Mouse (Mus musculus) MEL (cell line): ENCODE measurements at regions not wholly inside any gene's neighbourhood (a gene's known extent, or its start where the extent isn't known, plus 50 kb on each side); places are given as distances from the start of the nearest gene placed in this dataset.

Experiments
- DNase-seq: peaks from one replicate; pipeline ENCODE4 v3.0.0; 2011; ENCODE audit warnings: low read depth, low spot score
- H3K27ac ChIP-seq: 2 replicates; pipeline ENCODE4 v1.5.1; 2012; ENCODE audit warnings: low read depth, mild to moderate bottlenecking, control low read depth, low read length, moderate library complexity; ENCODE audit not compliant: control insufficient read depth
- H3K27me3 ChIP-seq, 2 experiments: fragments of 150-350 bp in 1 of 2; sonication (generic) in 1 of 2; 2 replicates each; pipeline ENCODE4 v1.6.1; 2012; ENCODE audit warnings: low read length in 2 of 2, mild to moderate bottlenecking in 2 of 2, improper control_type of control experiment in 1 of 2, moderate library complexity in 1 of 2; ENCODE audit not compliant: insufficient read depth in 2 of 2, control insufficient read depth in 1 of 2
- H3K36me3 ChIP-seq, 2 experiments: 2 replicates each; pipeline ENCODE4 v1.6.1; 2012 to 2014; ENCODE audit warnings: low read length in 2 of 2, improper control_type of control experiment in 1 of 2, inconsistent platforms in 1 of 2, mild to moderate bottlenecking in 1 of 2; ENCODE audit not compliant: insufficient read depth in 2 of 2, control insufficient read depth in 1 of 2
- H3K4me1 ChIP-seq, 2 experiments: fragments of 150-350 bp in 1 of 2; sonication (generic) in 1 of 2; 2 replicates each; pipeline ENCODE4 v1.6.1; 2012; ENCODE audit warnings: low read length in 2 of 2, improper control_type of control experiment in 1 of 2, mild to moderate bottlenecking in 1 of 2; ENCODE audit not compliant: insufficient read depth in 2 of 2, control insufficient read depth in 1 of 2
- H3K4me3 ChIP-seq, 2 experiments: fragments of 150-350 bp in 1 of 2; sonication (generic) in 1 of 2; 2 replicates each; pipeline ENCODE4 v1.5.1; 2012; ENCODE audit warnings: low read depth in 2 of 2, low read length in 2 of 2, mild to moderate bottlenecking in 2 of 2, moderate library complexity in 2 of 2, control low read depth in 1 of 2, improper control_type of control experiment in 1 of 2; ENCODE audit not compliant: control insufficient read depth in 1 of 2, insufficient read depth in 1 of 2
- H3K79me2 ChIP-seq: 2 replicates; pipeline ENCODE4 v1.6.1; 2012; ENCODE audit warnings: mild to moderate bottlenecking, low read length, moderate library complexity; ENCODE audit not compliant: control insufficient read depth, poor library complexity, insufficient read depth
- H3K9ac ChIP-seq: 2 replicates; pipeline ENCODE4 v1.6.1; 2012; ENCODE audit warnings: low read depth, mild to moderate bottlenecking, control low read depth, low read length, moderate library complexity; ENCODE audit not compliant: control insufficient read depth, poor library complexity, severe bottlenecking
- H3K9me3 ChIP-seq: fragments of 150-350 bp; sonication (generic); replicated peaks from 2 replicates; pipeline ENCODE4 v1.6.1; 2012; ENCODE audit warnings: mild to moderate bottlenecking, low read length, improper control_type of control experiment, moderate library complexity; ENCODE audit not compliant: insufficient read depth
- CHD1 ChIP-seq: IDR thresholded peaks from 2 replicates; pipeline ENCODE4 v1.6.1; 2012; ENCODE audit warnings: low read depth, mild to moderate bottlenecking, inconsistent platforms, low read length, improper control_type of control experiment
- E2F4 ChIP-seq: IDR thresholded peaks from 2 replicates; pipeline ENCODE4 v1.6.1; 2011; ENCODE audit warnings: low read depth, low read length, improper control_type of control experiment, borderline replicate concordance
- GABPA ChIP-seq: IDR thresholded peaks from 2 replicates; pipeline ENCODE4 v1.6.1; 2012; ENCODE audit warnings: low read depth, mild to moderate bottlenecking, inconsistent platforms, low read length, improper control_type of control experiment, moderate library complexity
- KAT2A ChIP-seq: conservative IDR thresholded peaks from 2 replicates; pipeline ENCODE4 v1.6.1; 2012; ENCODE audit warnings: low read depth, low read length, improper control_type of control experiment, inconsistent platforms
- MAFK ChIP-seq: IDR thresholded peaks from 2 replicates; pipeline ENCODE4 v1.6.1; 2011; ENCODE audit warnings: low read depth, mild to moderate bottlenecking, low read length, improper control_type of control experiment, borderline replicate concordance
- SIN3A ChIP-seq: IDR thresholded peaks from 2 replicates; pipeline ENCODE4 v1.6.1; 2012; ENCODE audit warnings: low read length, improper control_type of control experiment, inconsistent platforms
- ZC3H11A ChIP-seq: IDR thresholded peaks from 2 replicates; pipeline ENCODE4 v1.6.1; 2012; ENCODE audit warnings: low read depth, mild to moderate bottlenecking, inconsistent platforms, low read length, improper control_type of control experiment

- no peak overlapping the region for H3K9ac ChIP-seq
- TF ChIP-seq KAT2A (no peak), E2F4 (no peak), CHD1 (no peak), MAFK (no peak), SIN3A (no peak), ZC3H11A (no peak), GABPA (no peak)
- no peaks in the 10 kb centered on the region for H3K79me2 ChIP-seq
- H3K27me3 ChIP-seq, result no peaks in the 10 kb centered on the region
- no peaks in the 10 kb centered on the region for H3K36me3 ChIP-seq
- H3K9me3 ChIP-seq, result no peaks in the 10 kb centered on the region
- DNase-seq, result no peak
- H3K27ac ChIP-seq, result no peak overlapping the region
- no peak overlapping the region for H3K4me3 ChIP-seq
- H3K4me1 ChIP-seq, result no peaks in the 10 kb centered on the region
These were observed 50.0 kb upstream of the Tmem132d start for GRCm38 (mm10) chr5:128482617-128483440.
